Mouse (Mus musculus): ENCODE measurements around the gene Olfr362.
"Not testable (repeated sequence)": the region's sequence is repeated elsewhere in the genome, so short reads cannot be mapped to it uniquely, and the experiment has no call there.

The Olfr362 gene

DNA sequence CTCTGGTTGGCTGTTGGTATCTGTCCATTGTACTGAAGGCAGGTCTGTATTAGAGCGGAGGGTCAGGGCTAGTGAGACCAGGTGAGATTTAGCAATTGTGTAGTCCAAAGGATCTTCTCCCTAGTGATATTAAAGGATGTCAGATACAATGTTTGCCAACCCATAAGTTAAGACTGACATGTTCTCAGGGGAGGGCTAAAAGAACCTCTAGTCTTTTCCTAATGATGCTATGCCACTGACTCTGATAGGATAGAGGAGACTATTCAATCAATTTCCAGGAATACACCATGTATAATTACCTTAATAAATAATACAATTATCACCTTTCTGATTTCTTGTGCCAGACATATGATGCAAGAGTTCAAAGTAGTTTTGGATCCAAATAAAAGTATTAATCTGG is at the start of gene Olfr362:
Gene Olfr362 (minus strand): TSS at position 101 of the 400 bp plus-strand sequence.
- no peak for DNase-seq

GRCm38 (mm10) chr2:37139022-37139421 is 21.3 kb upstream of the Olfr362 start, which contains the start of gene Olfr364-ps1:
Olfr364-ps1 (plus strand) TSS chr2:37139322.
- DNase-seq, result no peak

DNA sequence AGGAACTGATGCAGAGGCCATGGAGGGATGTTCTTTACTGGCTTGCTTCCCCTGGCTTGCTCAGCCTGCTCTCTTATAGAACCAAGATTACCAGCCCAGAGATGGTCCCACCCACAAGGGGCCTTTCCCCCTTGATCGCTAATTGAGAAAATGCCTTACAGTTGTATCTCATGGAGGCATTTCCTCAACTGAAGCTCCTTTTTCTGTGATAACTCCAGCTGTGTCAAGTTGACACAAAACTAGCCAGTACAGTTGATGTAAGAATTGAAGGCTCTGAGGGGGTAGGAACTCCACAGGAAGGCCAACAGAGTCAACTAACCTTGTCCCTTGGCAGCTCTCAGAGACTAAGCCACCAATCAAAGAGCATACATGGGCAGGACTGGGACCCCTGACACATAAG is 28.5 kb downstream of the Olfr362 start, which contains the start of gene Olfr361:
Gene Olfr361 (minus strand): TSS at position 101 of the 400 bp plus-strand sequence.
- not testable (repeated sequence) for DNase-seq

GRCm38 (mm10) chr2:37065446-37065845 is 52.3 kb downstream of the Olfr362 start, which contains the start of gene Olfr360:
Olfr360 (plus strand) TSS chr2:37065746.
- no peak for DNase-seq

All from cerebellum, adult 11-12 months (tissue).